Mouse (Mus musculus) forebrain, embryonic 16.5 days (tissue): ENCODE data around the gene Cog4. TPM values are rescaled to one million over a fixed set of nuclear protein-coding genes. Genes with fewer than 3 reads are reported as not detected.
"Not testable (repeated sequence)": the region's sequence is repeated elsewhere in the genome, so short reads cannot be mapped to it uniquely, and the experiment has no call there.

Experiments used
- ATAC-seq: fragments of 200-750 bp; cut with Nextera tagmentation; 2 replicates; pipeline ENCODE4 v1.8.0; 2017; ENCODE audit warnings: mild to moderate bottlenecking, moderate library complexity
- H3K27ac ChIP-seq: fragments of 300-500 bp; sonication (generic); 2 replicates; pipeline ENCODE4 v1.5.1; 2014; ENCODE audit warnings: low read length, control low read depth
- H3K27me3 ChIP-seq: fragments of 300-500 bp; sonication (generic); replicated peaks from 2 replicates; pipeline ENCODE4 v1.6.1; 2014; ENCODE audit warnings: low read length; ENCODE audit not compliant: control insufficient read depth, insufficient read depth
- H3K36me3 ChIP-seq: fragments of 300-500 bp; sonication (generic); 2 replicates; pipeline ENCODE4 v1.6.1; 2014; ENCODE audit not compliant: control insufficient read depth, insufficient read depth
- H3K4me1 ChIP-seq: fragments of 300-500 bp; sonication (generic); replicated peaks from 2 replicates; pipeline ENCODE4 v1.6.1; 2014; ENCODE audit warnings: low read length; ENCODE audit not compliant: control insufficient read depth, insufficient read depth
- H3K4me2 ChIP-seq: fragments of 300-500 bp; sonication (generic); 2 replicates; pipeline ENCODE4 v1.6.1; 2014; ENCODE audit warnings: mild to moderate bottlenecking, low read length, control low read depth
- H3K4me3 ChIP-seq: fragments of 300-500 bp; sonication (generic); replicated peaks from 2 replicates; pipeline ENCODE4 v1.5.1; 2014; ENCODE audit warnings: mild to moderate bottlenecking, low read length, control low read depth
- H3K9ac ChIP-seq: fragments of 300-500 bp; sonication (generic); replicated peaks from 2 replicates; pipeline ENCODE4 v1.6.1; 2014; ENCODE audit warnings: low read depth, low read length, control low read depth
- H3K9me3 ChIP-seq: fragments of 300-500 bp; sonication (generic); 2 replicates; pipeline ENCODE4 v1.6.1; 2016; ENCODE audit warnings: low read length; ENCODE audit not compliant: control insufficient read depth
- WGBS: fragments of 180-500 bp; shearing (Covaris S2); extraction: QIAGEN DNeasy Blood & Tissue Kit; methylation state at CpG from one replicate; pipeline ENCODE4 v1.1.7; 2014; 5-methylcytosine and 5-hydroxymethylcytosine counted together
- polyA plus RNA-seq: library from polyadenylated mRNA; unstranded; fragments of >200 nt; fragmentation: Nextera tagmentation; extraction: Ambion mirVana; gene quantifications from 2 replicates; pipeline ENCODE4 v1.2.1, GENCODE M21; 2015

The Cog4 gene
- polyA plus RNA-seq, 1 experiment from 2014 or later: 69.3 TPM

GRCm38 (mm10) chr8:110847645-110848495 lies 1.5 kb downstream of the Cog4 start:
- Histone ChIP-seq H3K4me1 (peaks cover 23% of the 10 kb centered on the region), H3K27me3 (no peaks in the 10 kb centered on the region), H3K36me3 (peaks cover 21% of the 10 kb centered on the region), H3K4me2 (peak overlapping the region; percentile 96), H3K9ac (peak overlapping the region; percentile 90; the same call in 1 of the 2 replicates), H3K4me3 (peak overlapping the region; percentile 96), H3K27ac (no peak overlapping the region), H3K9me3 (no peaks in the 10 kb centered on the region)
- WGBS: 61% methylated on average over 14 of the region's 14 CpGs
- no peak for ATAC-seq

DNA sequence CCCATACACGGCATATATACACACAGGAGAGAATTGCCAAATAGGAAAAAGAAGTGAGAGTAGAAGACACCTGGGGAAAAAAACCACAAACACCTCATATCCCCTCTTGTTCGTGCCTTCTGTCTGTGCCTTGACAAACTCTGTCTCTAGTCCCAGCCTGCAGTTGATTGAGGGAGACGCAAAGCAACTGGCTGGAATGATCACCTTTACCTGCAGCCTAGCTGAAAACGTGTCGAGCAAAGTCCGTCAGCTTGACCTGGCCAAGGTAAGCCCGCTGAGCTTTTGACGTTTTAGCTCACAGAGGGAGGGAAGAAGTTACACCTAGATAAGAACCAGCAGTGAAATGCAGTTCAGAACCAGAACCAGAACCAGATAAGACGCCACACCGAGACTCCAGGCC lies 4.8 kb downstream of the Cog4 start:
- H3K9me3 ChIP-seq: no peaks in the 10 kb centered on the region
- H3K27ac ChIP-seq: no peak overlapping the region
- no peak for ATAC-seq
- no peak overlapping the region for H3K4me2 ChIP-seq
- peaks cover 9% of the 10 kb centered on the region for H3K4me1 ChIP-seq
- 95% methylated on average over 10 of the region's 10 CpGs for WGBS
- no peaks in the 10 kb centered on the region for H3K27me3 ChIP-seq
- no peak overlapping the region for H3K4me3 ChIP-seq
- H3K36me3 ChIP-seq: peaks cover 37% of the 10 kb centered on the region
- H3K9ac ChIP-seq: no peak overlapping the region

DNA sequence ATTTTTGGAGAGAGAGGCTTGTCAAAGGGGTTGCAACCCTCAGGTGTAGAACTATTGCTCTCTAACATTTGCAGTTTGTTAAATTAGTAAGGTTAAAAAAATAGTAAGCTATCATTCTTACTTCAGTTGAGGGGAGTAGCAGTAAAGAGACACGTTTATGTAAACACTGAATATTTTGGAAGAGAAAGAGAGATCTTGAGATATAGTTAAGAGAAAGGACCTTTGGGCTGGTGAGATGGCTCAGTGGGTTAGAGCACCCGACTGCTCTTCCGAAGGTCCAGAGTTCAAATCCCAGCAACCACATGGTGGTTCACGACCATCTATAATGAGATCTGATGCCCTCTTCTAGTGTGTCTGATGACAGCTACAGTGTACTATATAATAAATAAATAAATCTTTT lies 9.7 kb downstream of the Cog4 start:
- not testable (repeated sequence) for ATAC-seq, H3K27me3 ChIP-seq, H3K4me3 ChIP-seq, H3K4me2 ChIP-seq, H3K27ac ChIP-seq, H3K9ac ChIP-seq, H3K9me3 ChIP-seq, H3K4me1 ChIP-seq
- H3K36me3 ChIP-seq: peaks cover 62% of the 10 kb centered on the region
- 96% methylated on average over 4 of the region's 4 CpGs for WGBS

GRCm38 (mm10) chr8:110856760-110857461 lies 10.5 kb downstream of the Cog4 start:
- Histone ChIP-seq H3K36me3 (peaks cover 58% of the 10 kb centered on the region), H3K4me3 (no peak overlapping the region), H3K27me3 (no peaks in the 10 kb centered on the region), H3K4me2 (no peak overlapping the region), H3K4me1 (no peaks in the 10 kb centered on the region), H3K9me3 (no peaks in the 10 kb centered on the region), H3K9ac (no peak overlapping the region), H3K27ac (no peak overlapping the region)
- WGBS: 91% methylated on average over 4 of the region's 5 CpGs
- no peak for ATAC-seq

DNA sequence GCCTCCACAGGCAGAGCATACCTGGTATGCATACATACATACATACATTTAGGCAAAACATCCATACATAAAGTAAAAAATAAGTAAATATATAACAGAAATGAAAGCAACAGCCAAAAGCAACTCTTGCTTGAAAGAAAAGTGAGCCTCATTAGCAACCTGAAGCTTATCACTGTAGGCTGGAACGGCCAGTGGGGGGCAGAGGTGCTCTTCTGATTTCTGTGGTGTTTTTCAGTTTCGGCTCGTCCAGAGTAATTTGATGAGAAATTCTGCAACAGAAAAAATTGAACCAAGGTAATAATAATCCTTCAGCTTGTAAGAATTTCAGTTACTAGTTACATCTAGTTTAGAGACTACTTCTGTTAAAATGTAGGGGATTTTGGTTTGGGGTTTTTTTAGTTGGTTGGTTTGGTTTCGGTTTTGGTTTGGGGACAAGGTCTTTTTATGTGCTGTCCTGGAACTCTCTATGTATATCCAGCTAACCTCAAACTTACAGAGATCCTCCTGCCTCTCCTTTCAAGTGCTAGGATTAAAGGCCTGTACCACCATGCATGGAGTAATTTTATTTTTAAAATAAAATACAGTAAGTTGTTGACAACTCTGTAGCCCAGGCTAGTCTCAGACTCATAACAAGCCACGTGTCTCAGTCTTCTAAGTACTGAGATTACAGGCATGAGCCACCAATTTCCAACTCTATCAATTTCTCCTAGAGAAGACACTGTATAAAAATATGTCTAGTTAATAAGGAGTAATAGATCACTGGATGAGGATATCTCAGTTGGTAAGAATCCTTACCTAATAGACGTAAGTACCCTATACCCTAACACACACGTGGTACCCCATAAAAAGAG lies 13.5 kb downstream of the Cog4 start:
- Histone ChIP-seq H3K4me1 (no peaks in the 10 kb centered on the region), H3K36me3 (peaks cover 57% of the 10 kb centered on the region), H3K27ac (no peak overlapping the region), H3K27me3 (no peaks in the 10 kb centered on the region), H3K9ac (no peak overlapping the region), H3K9me3 (no peaks in the 10 kb centered on the region), H3K4me3 (no peak overlapping the region), H3K4me2 (no peak overlapping the region)
- 81% methylated on average over 7 of the region's 7 CpGs for WGBS
- ATAC-seq: no peak

- peaks cover 54% of the 10 kb centered on the region for H3K36me3 ChIP-seq
- H3K27ac ChIP-seq, H3K9ac ChIP-seq, H3K27me3 ChIP-seq, H3K4me1 ChIP-seq, H3K4me2 ChIP-seq, H3K9me3 ChIP-seq, H3K4me3 ChIP-seq, ATAC-seq: not testable (repeated sequence)
- 99% methylated on average over 7 of the region's 7 CpGs for WGBS
These were observed 15.1 kb downstream of the Cog4 start for GRCm38 (mm10) chr8:110861347-110862025.

GRCm38 (mm10) chr8:110870501-110870900 lies 24.1 kb downstream of the Cog4 start:
- no peak for ATAC-seq
- 97% methylated on average over 2 of the region's 2 CpGs for WGBS
- no peaks in the 10 kb centered on the region for H3K27me3 ChIP-seq

DNA sequence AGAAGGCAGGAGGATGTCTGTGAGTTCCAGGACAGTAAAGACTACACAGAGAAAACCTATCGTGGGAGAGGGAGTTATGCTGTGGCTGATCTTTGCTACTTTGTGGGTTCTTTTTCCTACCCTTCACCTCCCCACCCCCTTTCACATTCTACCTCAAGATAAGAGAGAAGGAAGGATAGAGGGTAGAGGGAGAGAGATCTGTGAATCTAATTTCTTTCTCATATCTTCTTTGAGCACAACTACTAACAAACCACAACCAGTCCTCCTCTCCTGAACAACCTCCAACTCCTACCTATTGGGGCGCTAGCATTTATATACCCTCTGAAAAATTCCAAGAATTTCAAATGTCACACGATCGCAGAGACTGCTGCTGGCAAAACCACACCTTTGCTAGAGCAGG lies 31.5 kb downstream of the Cog4 start:
- H3K4me3 ChIP-seq: no peak overlapping the region
- no peaks in the 10 kb centered on the region for H3K27me3 ChIP-seq
- peaks cover 33% of the 10 kb centered on the region for H3K36me3 ChIP-seq
- H3K9ac ChIP-seq: no peak overlapping the region
- no peak for ATAC-seq
- H3K9me3 ChIP-seq: no peaks in the 10 kb centered on the region
- no peaks in the 10 kb centered on the region for H3K4me1 ChIP-seq
- no peak overlapping the region for H3K27ac ChIP-seq
- 94% methylated on average over 4 of the region's 4 CpGs for WGBS
- no peak overlapping the region for H3K4me2 ChIP-seq

More at GRCm38 (mm10) chr8:110870501-110870900, 24.1 kb downstream of the Cog4 start:
- Histone ChIP-seq H3K9me3 (no peaks in the 10 kb centered on the region), H3K27ac (no peak overlapping the region), H3K4me3 (no peak overlapping the region), H3K9ac (no peak overlapping the region), H3K4me1 (no peaks in the 10 kb centered on the region), H3K36me3 (peaks cover 21% of the 10 kb centered on the region), H3K4me2 (no peak overlapping the region)
